Mouse (Mus musculus): Measurements from ENCODE around the gene Smim5. TPM values are rescaled to one million over a fixed set of nuclear protein-coding genes. Genes with fewer than 3 reads are reported as not detected.
"Not testable (repeated sequence)": the region's sequence is repeated elsewhere in the genome, so short reads cannot be mapped to it uniquely, and the experiment has no call there.

Smim5 gene
- 26.1 and 26.7 TPM in 2 replicates for polyA plus RNA-seq (2012; rRNA removed)

DNA sequence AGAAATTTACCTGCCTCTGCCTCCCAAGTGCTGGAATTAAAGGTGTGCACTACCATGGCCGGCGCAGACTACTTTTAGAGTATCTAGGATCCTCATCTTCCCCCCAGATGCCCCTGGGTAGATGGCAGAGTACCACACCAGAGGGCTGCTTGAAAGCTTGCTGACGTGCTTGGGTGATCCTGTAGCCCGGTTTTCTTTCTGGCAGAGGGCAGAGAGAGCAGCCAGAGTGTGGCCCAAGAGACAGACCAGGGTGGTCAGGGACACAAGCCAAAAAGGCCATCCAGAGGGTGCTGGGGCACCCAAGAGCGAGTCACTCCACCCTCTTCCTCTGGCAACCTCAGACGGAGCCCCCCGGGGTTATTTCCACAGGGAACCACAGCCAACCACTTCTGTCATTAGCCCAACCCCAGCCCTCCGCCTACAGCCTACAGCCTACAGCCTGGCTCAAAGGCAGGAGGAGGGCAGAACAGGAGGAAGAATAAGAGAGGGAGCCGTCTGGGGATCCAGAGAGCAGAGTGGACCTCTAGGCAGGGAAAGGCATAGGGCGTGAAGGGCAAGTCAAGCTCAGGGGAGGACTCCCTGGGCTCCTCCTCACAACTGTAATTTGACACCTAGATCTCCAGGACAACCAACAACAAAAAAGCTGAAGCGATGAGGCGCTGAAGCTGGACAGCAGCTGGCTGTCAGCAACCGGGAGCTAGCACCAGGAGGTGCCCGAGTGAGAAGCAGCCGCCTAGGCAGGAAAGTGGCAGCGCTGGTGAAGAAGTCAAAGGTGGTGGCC, at the start of gene Smim5:
Gene Smim5, plus strand, starts transcription at position 481 of the 781 bp plus-strand sequence.
- Histone ChIP-seq H3K27me3 (replicated peaks; ENCODE audit: control insufficient read depth, insufficient read depth, low read length) (no peaks in the 10 kb centered on the region), H3K36me3 (ENCODE audit: control insufficient read depth, insufficient read depth, low read length) (no peaks in the 10 kb centered on the region), H3K4me3 (ENCODE audit: insufficient read depth, low read depth, low read length) (peak within 1 kb of the TSS; percentile 57), H3K27ac (ENCODE audit: insufficient read depth, low read depth, low read length) (peak within 1 kb of the TSS; percentile 98), H3K4me1 (ENCODE audit: control insufficient read depth, insufficient read depth, low read length) (peaks cover 37% of the 10 kb centered on the region)
- WGBS: 22% methylated on average over 16 of the region's 16 CpGs
- DNase-seq: peak; percentile 92
- TF ChIP-seq CTCF (conservative IDR thresholded peaks at IDR 0.05; ENCODE audit: insufficient read depth, insufficient read length, low read depth, low read length) (no peak), POLR2A (IDR thresholded peaks at IDR 0.05; ENCODE audit: low read depth, low read length) (peak; percentile 67)

DNA sequence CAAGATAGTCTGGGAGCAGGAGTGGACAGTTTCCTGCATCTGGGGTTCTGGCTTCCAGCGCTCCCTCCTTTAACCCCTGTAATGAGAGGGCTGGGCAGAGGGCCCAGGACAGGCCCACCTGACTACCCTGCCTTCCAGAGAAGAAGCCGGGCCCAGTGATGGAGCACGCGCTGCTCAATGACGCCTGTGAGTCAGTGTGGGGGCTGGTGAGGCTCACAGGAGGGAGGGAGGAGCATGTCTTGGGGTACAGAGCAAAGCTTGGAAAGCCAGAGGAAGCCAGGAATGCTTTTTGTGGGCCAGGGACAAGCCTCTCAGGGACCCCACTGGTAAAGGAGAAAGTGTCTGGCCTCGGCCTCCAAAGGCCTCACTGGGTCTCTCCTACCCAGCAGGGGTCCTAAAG, 45.1 kb upstream of the Smim5 start:
- Histone ChIP-seq H3K4me1 (ENCODE audit: control insufficient read depth, insufficient read depth, low read length) (no peaks in the 10 kb centered on the region), H3K4me3 (ENCODE audit: insufficient read depth, low read depth, low read length) (no peak overlapping the region), H3K36me3 (ENCODE audit: control insufficient read depth, insufficient read depth, low read length) (peaks cover 8% of the 10 kb centered on the region), H3K27ac (ENCODE audit: insufficient read depth, low read depth, low read length) (no peak overlapping the region), H3K27me3 (replicated peaks; ENCODE audit: control insufficient read depth, insufficient read depth, low read length) (no peaks in the 10 kb centered on the region)
- no peak for TF ChIP-seq POLR2A (IDR thresholded peaks at IDR 0.05; ENCODE audit: low read depth, low read length)
- no peak for TF ChIP-seq CTCF (conservative IDR thresholded peaks at IDR 0.05; ENCODE audit: insufficient read depth, insufficient read length, low read depth, low read length)
- DNase-seq: no peak
- 84% methylated on average over 6 of the region's 6 CpGs for WGBS

GRCm38 (mm10) chr11:115857146-115857545, 42.6 kb upstream of the Smim5 start:
- WGBS: 94% methylated on average over 4 of the region's 4 CpGs
- H3K27ac ChIP-seq (ENCODE audit: insufficient read depth, low read depth, low read length); H3K4me1 ChIP-seq (ENCODE audit: control insufficient read depth, insufficient read depth, low read length); H3K4me3 ChIP-seq (ENCODE audit: insufficient read depth, low read depth, low read length); H3K36me3 ChIP-seq (ENCODE audit: control insufficient read depth, insufficient read depth, low read length); DNase-seq; H3K27me3 ChIP-seq (replicated peaks; ENCODE audit: control insufficient read depth, insufficient read depth, low read length): not testable (repeated sequence)

GRCm38 (mm10) chr11:115857936-115858335, 41.8 kb upstream of the Smim5 start:
- peak; percentile 75 for DNase-seq
- H3K4me3 ChIP-seq (ENCODE audit: insufficient read depth, low read depth, low read length): no peak overlapping the region
- 48% methylated on average over 13 of the region's 13 CpGs for whole genome bisulfite sequencing

GRCm38 (mm10) chr11:115858354-115858753, 41.4 kb upstream of the Smim5 start, which contains the start of gene Myo15b:
Myo15b (plus strand) TSS chr11:115858406.
- peaks cover 2% of the 10 kb centered on the region; the same call in 1 of the 2 replicates for H3K36me3 ChIP-seq (ENCODE audit: control insufficient read depth, insufficient read depth, low read length)
- peak within 1 kb of the TSS; percentile 40; the same call in 1 of the 2 replicates for H3K4me3 ChIP-seq (ENCODE audit: insufficient read depth, low read depth, low read length)
- H3K27me3 ChIP-seq (replicated peaks; ENCODE audit: control insufficient read depth, insufficient read depth, low read length): no peaks in the 10 kb centered on the region
- no peak within 1 kb of the TSS for H3K27ac ChIP-seq (ENCODE audit: insufficient read depth, low read depth, low read length)
- TF ChIP-seq CTCF (conservative IDR thresholded peaks at IDR 0.05; ENCODE audit: insufficient read depth, insufficient read length, low read depth, low read length) (no peak), POLR2A (IDR thresholded peaks at IDR 0.05; ENCODE audit: low read depth, low read length) (no peak)
- DNase-seq: no peak
- 26% methylated on average over 27 of the region's 27 CpGs for WGBS
- H3K4me1 ChIP-seq (ENCODE audit: control insufficient read depth, insufficient read depth, low read length): no peaks in the 10 kb centered on the region

More at GRCm38 (mm10) chr11:115857936-115858335, 41.8 kb upstream of the Smim5 start:
- Histone ChIP-seq H3K36me3 (ENCODE audit: control insufficient read depth, insufficient read depth, low read length) (peaks cover 4% of the 10 kb centered on the region; the same call in 1 of the 2 replicates), H3K27me3 (replicated peaks; ENCODE audit: control insufficient read depth, insufficient read depth, low read length) (no peaks in the 10 kb centered on the region), H3K4me1 (ENCODE audit: control insufficient read depth, insufficient read depth, low read length) (no peaks in the 10 kb centered on the region), H3K27ac (ENCODE audit: insufficient read depth, low read depth, low read length) (no peak overlapping the region)
- TF ChIP-seq CTCF (conservative IDR thresholded peaks at IDR 0.05; ENCODE audit: insufficient read depth, insufficient read length, low read depth, low read length) (no peak), POLR2A (IDR thresholded peaks at IDR 0.05; ENCODE audit: low read depth, low read length) (no peak)

GRCm38 (mm10) chr11:115859143-115859945, 40.4 kb upstream of the Smim5 start:
- peaks cover 2% of the 10 kb centered on the region; the same call in 1 of the 2 replicates for H3K36me3 ChIP-seq (ENCODE audit: control insufficient read depth, insufficient read depth, low read length)
- 3% methylated on average over 75 of the region's 75 CpGs for WGBS
- H3K27me3 ChIP-seq (replicated peaks; ENCODE audit: control insufficient read depth, insufficient read depth, low read length): no peaks in the 10 kb centered on the region
- H3K27ac ChIP-seq (ENCODE audit: insufficient read depth, low read depth, low read length): no peak overlapping the region
- H3K4me1 ChIP-seq (ENCODE audit: control insufficient read depth, insufficient read depth, low read length): no peaks in the 10 kb centered on the region
- DNase-seq: peak; percentile 90
- H3K4me3 ChIP-seq (ENCODE audit: insufficient read depth, low read depth, low read length): peak overlapping the region; percentile 40; the same call in 1 of the 2 replicates
- peak; percentile 79 for TF ChIP-seq CTCF (conservative IDR thresholded peaks at IDR 0.05; ENCODE audit: insufficient read depth, insufficient read length, low read depth, low read length)
- no peak for TF ChIP-seq POLR2A (IDR thresholded peaks at IDR 0.05; ENCODE audit: low read depth, low read length)

DNA sequence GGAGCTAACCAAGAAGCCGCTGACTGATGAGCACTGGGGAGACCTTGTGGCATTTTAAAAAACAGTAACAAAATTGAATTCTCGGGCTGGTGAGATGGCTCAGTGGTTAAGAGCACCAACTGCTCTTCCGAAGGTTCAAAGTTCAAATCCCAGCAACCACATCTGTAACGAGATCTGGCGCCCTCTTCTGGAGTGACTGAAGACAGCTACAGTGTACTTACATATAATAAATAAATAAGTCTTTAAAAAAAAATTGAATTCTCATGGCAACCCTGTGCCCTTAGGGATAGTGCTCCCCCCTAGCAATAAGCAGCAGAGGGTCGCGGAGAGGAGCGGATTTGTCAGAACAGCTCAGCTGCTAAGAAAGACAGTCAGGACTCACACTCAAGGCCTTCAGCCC, 35.9 kb upstream of the Smim5 start:
- Histone ChIP-seq H3K36me3 (ENCODE audit: control insufficient read depth, insufficient read depth, low read length) (no peaks in the 10 kb centered on the region), H3K4me1 (ENCODE audit: control insufficient read depth, insufficient read depth, low read length) (no peaks in the 10 kb centered on the region), H3K27me3 (replicated peaks; ENCODE audit: control insufficient read depth, insufficient read depth, low read length) (no peaks in the 10 kb centered on the region), H3K4me3 (ENCODE audit: insufficient read depth, low read depth, low read length) (no peak overlapping the region), H3K27ac (ENCODE audit: insufficient read depth, low read depth, low read length) (no peak overlapping the region)
- peak; percentile 44 for DNase-seq
- 73% methylated on average over 8 of the region's 8 CpGs for WGBS
- no peak for TF ChIP-seq POLR2A (IDR thresholded peaks at IDR 0.05; ENCODE audit: low read depth, low read length)
- no peak for TF ChIP-seq CTCF (conservative IDR thresholded peaks at IDR 0.05; ENCODE audit: insufficient read depth, insufficient read length, low read depth, low read length)

Data from kidney, adult 2 months (tissue).